Mouse (Mus musculus) granulocyte monocyte progenitor cell, adult 5-6 weeks (primary cell): ENCODE results near the gene Nhlrc1. TPM values are rescaled to one million over a fixed set of nuclear protein-coding genes. Genes with fewer than 3 reads are reported as not detected.

Experiments
- ATAC-seq: replicated peaks from 2 replicates; pipeline ENCODE4 v1.8.0; 2016; ENCODE audit warnings: mild to moderate bottlenecking, moderate TSS enrichment, inconsistent platforms; ENCODE audit not compliant: poor library complexity, severe bottlenecking
- total RNA-seq, 2 experiments: library from RNA; stranded (forward) in 1 of 2; stranded (reverse) in 1 of 2; fragments of 200-712, 200-1000 nt in 1 of 2; fragments of >200 nt in 1 of 2; fragmentation: Nextera tagmentation in 1 of 2; gene quantifications; 2 replicates each; pipeline ENCODE4 v1.2.3; 2014 to 2017

Gene Nhlrc1
- total RNA-seq, 2 experiments from 2014 or later, result 1.6 to 2.1 TPM

- no peak for ATAC-seq
Observed at GRCm38 (mm10) chr13:47015195-47015501, 498 bp upstream of the Nhlrc1 start.

- no peak for ATAC-seq
Observed at GRCm38 (mm10) chr13:47013740-47014139, 910 bp downstream of the Nhlrc1 start.

- 0 out of 2 replicates have a peak, but pooled peaks have one; percentile 14 for ATAC-seq
Observed at GRCm38 (mm10) chr13:47001590-47001989, 13.1 kb downstream of the Nhlrc1 start.

GRCm38 (mm10) chr13:46999498-46999897 lies 15.2 kb downstream of the Nhlrc1 start:
- no peak for ATAC-seq

GRCm38 (mm10) chr13:46997355-46997754 lies 17.3 kb downstream of the Nhlrc1 start:
- ATAC-seq, result peak; percentile 71

GRCm38 (mm10) chr13:46993274-46993551 lies 21.4 kb downstream of the Nhlrc1 start:
- ATAC-seq, result no peak

GRCm38 (mm10) chr13:46992516-46993273 lies 22.0 kb downstream of the Nhlrc1 start:
- no peak for ATAC-seq

- no peak for ATAC-seq
Observed at GRCm38 (mm10) chr13:46990376-46991011, 24.2 kb downstream of the Nhlrc1 start.

- no peak for ATAC-seq
Observed at GRCm38 (mm10) chr13:46987941-46988340, 26.7 kb downstream of the Nhlrc1 start.

GRCm38 (mm10) chr13:46986208-46986607 lies 28.4 kb downstream of the Nhlrc1 start:
- no peak for ATAC-seq

- ATAC-seq, result peak; percentile 91
Observed at GRCm38 (mm10) chr13:46983878-46984277, 30.8 kb downstream of the Nhlrc1 start.

GRCm38 (mm10) chr13:46979836-46980490 lies 34.7 kb downstream of the Nhlrc1 start:
- ATAC-seq, result peak; percentile 20; the same call in 1 of the 2 replicates

GRCm38 (mm10) chr13:46976532-46976931 lies 38.1 kb downstream of the Nhlrc1 start:
- ATAC-seq, result no peak

GRCm38 (mm10) chr13:46975930-46976329 lies 38.7 kb downstream of the Nhlrc1 start:
- peak; percentile 30; the same call in 1 of the 2 replicates for ATAC-seq

GRCm38 (mm10) chr13:46975031-46975551 lies 39.6 kb downstream of the Nhlrc1 start:
- ATAC-seq, result peak; percentile 74

- ATAC-seq, result no peak
Observed at GRCm38 (mm10) chr13:46970286-46970945, 44.2 kb downstream of the Nhlrc1 start.

GRCm38 (mm10) chr13:46968626-46969025 lies 46.0 kb downstream of the Nhlrc1 start:
- no peak for ATAC-seq

- no peak for ATAC-seq
Observed at GRCm38 (mm10) chr13:46967308-46967707, 47.3 kb downstream of the Nhlrc1 start.
